Mouse (Mus musculus) thymus, postnatal 25 days (tissue): ENCODE results near the gene Atp8b5.

Experiments
- DNase-seq: peaks from one replicate; pipeline ENCODE4 v3.0.0; 2022

The Atp8b5 gene

GRCm38 (mm10) chr4:43384083-43384460, 117.1 kb downstream of the Atp8b5 start:
- no peak for DNase-seq

GRCm38 (mm10) chr4:43384541-43384940, 117.6 kb downstream of the Atp8b5 start:
- DNase-seq: no peak

- no peak for DNase-seq
Observed at GRCm38 (mm10) chr4:43386932-43387331, 120.0 kb downstream of the Atp8b5 start.

GRCm38 (mm10) chr4:43389390-43389789, 122.4 kb downstream of the Atp8b5 start:
- DNase-seq: no peak

GRCm38 (mm10) chr4:43389845-43390440, 123.0 kb downstream of the Atp8b5 start:
- DNase-seq: no peak

- no peak for DNase-seq
Observed at GRCm38 (mm10) chr4:43391521-43392050, 124.6 kb downstream of the Atp8b5 start.

- no peak for DNase-seq
Observed at GRCm38 (mm10) chr4:43394345-43394891, 127.5 kb downstream of the Atp8b5 start.

GRCm38 (mm10) chr4:43395147-43395546, 128.2 kb downstream of the Atp8b5 start:
- no peak for DNase-seq

- no peak for DNase-seq
Observed at GRCm38 (mm10) chr4:43395836-43396235, 128.9 kb downstream of the Atp8b5 start.

GRCm38 (mm10) chr4:43396381-43396780, 129.4 kb downstream of the Atp8b5 start:
- DNase-seq: no peak

GRCm38 (mm10) chr4:43398014-43398413, 131.1 kb downstream of the Atp8b5 start:
- no peak for DNase-seq

GRCm38 (mm10) chr4:43398829-43399331, 131.9 kb downstream of the Atp8b5 start:
- no peak for DNase-seq

- DNase-seq: no peak
Observed at GRCm38 (mm10) chr4:43399391-43400131, 132.6 kb downstream of the Atp8b5 start.

GRCm38 (mm10) chr4:43400976-43401375, 134.0 kb downstream of the Atp8b5 start:
- no peak for DNase-seq

GRCm38 (mm10) chr4:43401486-43401885, 134.5 kb downstream of the Atp8b5 start:
- DNase-seq: no peak

- no peak for DNase-seq
Observed at GRCm38 (mm10) chr4:43402212-43402611, 135.3 kb downstream of the Atp8b5 start.

GRCm38 (mm10) chr4:43404697-43405096, 137.7 kb downstream of the Atp8b5 start:
- DNase-seq: no peak

GRCm38 (mm10) chr4:43406162-43406971, 139.4 kb downstream of the Atp8b5 start:
- no peak for DNase-seq

- DNase-seq: no peak
Observed at GRCm38 (mm10) chr4:43407071-43407920, 140.3 kb downstream of the Atp8b5 start.

- DNase-seq: no peak
Observed at GRCm38 (mm10) chr4:43414761-43415160, 147.8 kb downstream of the Atp8b5 start.

- DNase-seq: no peak
Observed at GRCm38 (mm10) chr4:43415221-43416070, 148.5 kb downstream of the Atp8b5 start.
